Mouse (Mus musculus) myocyte (in vitro differentiated cells): ENCODE data around the gene Por. TPM values are rescaled to one million over a fixed set of nuclear protein-coding genes. Genes with fewer than 3 reads are reported as not detected.
A peak's percentile ranks its signal among the peaks of the same experiment; 100 is the strongest.

ENCODE experiments used
- H3K27me3 ChIP-seq: one replicate; pipeline ENCODE4 v1.6.1; 2011; ENCODE audit not compliant: control insufficient read depth, insufficient read depth, insufficient read length
- H3K36me3 ChIP-seq: one replicate; pipeline ENCODE4 v1.6.1; 2011; ENCODE audit not compliant: control insufficient read depth, insufficient read depth
- H3K4me2 ChIP-seq: one replicate; pipeline ENCODE4 v1.6.1; 2011; ENCODE audit warnings: low read depth, control low read depth
- H3K4me3 ChIP-seq: one replicate; pipeline ENCODE4 v1.5.1; 2011; ENCODE audit warnings: mild to moderate bottlenecking, control low read depth, moderate library complexity
- H3K79me2 ChIP-seq: one replicate; pipeline ENCODE4 v1.6.1; 2011; ENCODE audit not compliant: control insufficient read depth, insufficient read depth
- H3ac ChIP-seq: one replicate; pipeline ENCODE4 v1.6.1; 2011; ENCODE audit not compliant: control insufficient read depth, insufficient read length
- CEBPB ChIP-seq: IDR thresholded peaks from 2 replicates; pipeline ENCODE4 v1.6.1; 2011; ENCODE audit warnings: mild to moderate bottlenecking, moderate library complexity; ENCODE audit not compliant: poor library complexity, insufficient read depth, severe bottlenecking
- E2F4 ChIP-seq: IDR thresholded peaks from one replicate; pipeline ENCODE4 v1.6.1; 2011; ENCODE audit warnings: mild to moderate bottlenecking, control low read depth, moderate library complexity; ENCODE audit not compliant: insufficient read depth
- MAX ChIP-seq: IDR thresholded peaks from one replicate; pipeline ENCODE4 v1.6.1; 2011; ENCODE audit warnings: low read depth, mild to moderate bottlenecking, control low read depth
- MYOD1 ChIP-seq, 3 experiments: IDR thresholded peaks; one replicate each; pipeline ENCODE4 v1.6.1; 2011; ENCODE audit warnings: control low read depth in 2 of 3, low read depth in 2 of 3, mild to moderate bottlenecking in 2 of 3, moderate library complexity in 1 of 3; ENCODE audit not compliant: insufficient read length in 2 of 3, control insufficient read depth in 1 of 3
- MYOG ChIP-seq, 3 experiments: IDR thresholded peaks; one replicate each; pipeline ENCODE4 v1.6.1; 2011; ENCODE audit warnings: control low read depth in 2 of 3, low read depth in 2 of 3, mild to moderate bottlenecking in 2 of 3; ENCODE audit not compliant: insufficient read length in 2 of 3, control insufficient read depth in 1 of 3, insufficient read depth in 1 of 3
- POLR2A ChIP-seq: IDR thresholded peaks from one replicate; pipeline ENCODE4 v1.6.1; 2011; ENCODE audit warnings: low read depth, mild to moderate bottlenecking, control low read depth, moderate library complexity; ENCODE audit not compliant: insufficient read length
- POLR2AphosphoS2 ChIP-seq: IDR thresholded peaks from one replicate; pipeline ENCODE4 v1.6.1; 2011; ENCODE audit warnings: low read depth, control low read depth; ENCODE audit not compliant: insufficient read length
- REST ChIP-seq: IDR thresholded peaks from one replicate; pipeline ENCODE4 v1.6.1; 2011; ENCODE audit warnings: mild to moderate bottlenecking, control low read depth, moderate library complexity; ENCODE audit not compliant: insufficient read depth, insufficient read length
- SRF ChIP-seq: IDR thresholded peaks from one replicate; pipeline ENCODE4 v1.6.1; 2011; ENCODE audit warnings: low read depth; ENCODE audit not compliant: control insufficient read depth, insufficient read length
- TCF12 ChIP-seq: IDR thresholded peaks from one replicate; pipeline ENCODE4 v1.6.1; 2011; ENCODE audit warnings: mild to moderate bottlenecking, control low read depth; ENCODE audit not compliant: poor library complexity, insufficient read depth, severe bottlenecking
- TCF3 ChIP-seq: IDR thresholded peaks from one replicate; pipeline ENCODE4 v1.6.1; 2011; ENCODE audit warnings: low read depth, control low read depth; ENCODE audit not compliant: insufficient read length
- USF1 ChIP-seq: IDR thresholded peaks from one replicate; pipeline ENCODE4 v1.6.1; 2011; ENCODE audit warnings: low read depth, mild to moderate bottlenecking, control low read depth, moderate library complexity
- polyA plus RNA-seq: library from polyadenylated mRNA; unstranded; fragments of >200 nt; fragmentation: generic; extraction: Trizol; gene quantifications from one replicate; pipeline ENCODE4 v1.2.1, GENCODE M21; 2012; ENCODE audit warnings: missing spikeins

Por gene
- polyA plus RNA-seq, 1 experiment = 90.6 TPM

DNA sequence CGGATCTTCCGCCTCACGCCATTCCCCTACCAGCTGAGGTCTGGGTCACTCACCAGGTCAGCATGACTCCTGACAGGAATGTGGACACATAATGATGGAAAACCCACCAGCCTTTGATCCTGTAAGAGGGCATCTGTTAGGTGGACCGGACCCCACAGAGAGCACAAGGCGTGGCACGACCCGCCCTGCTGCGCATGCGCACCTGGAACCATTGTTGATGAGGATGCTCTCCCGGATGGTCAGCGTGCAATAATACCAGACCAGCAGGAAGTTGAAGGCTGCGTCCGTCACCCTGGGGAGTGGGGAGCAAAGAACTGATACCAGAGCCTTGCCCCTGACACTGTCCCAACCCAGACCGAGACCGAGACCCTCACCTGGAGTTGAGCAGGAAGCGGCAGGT lies 66.7 kb downstream of the Por start:
- no peak for TF ChIP-seq POLR2AphosphoS2
- no peak for TF ChIP-seq E2F4
- no peak for TF ChIP-seq SRF
- TF ChIP-seq USF1 = no peak
- no peak for TF ChIP-seq TCF12
- TF ChIP-seq REST = no peak
- no peak overlapping the region for H3ac ChIP-seq
- peaks cover 13% of the 10 kb centered on the region for H3K36me3 ChIP-seq
- H3K4me2 ChIP-seq = no peak overlapping the region
- no peaks in the 10 kb centered on the region for H3K79me2 ChIP-seq
- H3K4me3 ChIP-seq = no peak overlapping the region
- no peaks in the 10 kb centered on the region for H3K27me3 ChIP-seq

DNA sequence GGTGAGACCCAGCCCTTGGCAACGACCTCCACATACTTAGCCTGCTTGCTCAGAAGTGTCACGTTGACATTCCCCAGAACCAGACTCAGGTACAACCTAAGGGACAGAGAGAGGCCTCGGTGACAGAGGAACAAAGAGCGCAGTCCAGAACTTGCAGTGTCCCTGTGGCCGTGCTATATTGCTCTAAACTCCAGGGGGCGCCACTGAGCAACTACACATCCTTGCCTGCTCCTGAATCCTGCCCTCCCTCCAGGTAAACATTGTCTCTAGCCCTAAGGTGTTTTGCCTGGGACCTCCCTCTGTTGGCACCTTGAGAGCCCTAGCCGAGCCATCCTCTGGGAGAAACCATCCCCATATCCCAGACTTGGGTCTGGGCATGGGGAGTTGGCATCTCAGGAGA lies 67.3 kb downstream of the Por start:
- H3K36me3 ChIP-seq = peaks cover 13% of the 10 kb centered on the region
- TF ChIP-seq REST = no peak
- no peak for TF ChIP-seq CEBPB
- TF ChIP-seq POLR2A = no peak
- no peak for TF ChIP-seq TCF12
- TF ChIP-seq MYOG (IDR thresholded peaks at IDR 0.05; ENCODE audit: control insufficient read depth in 1 of 3, insufficient read depth in 1 of 3, insufficient read length in 2 of 3, low read depth in 2 of 3) = no peak
- TF ChIP-seq E2F4 = no peak
- TF ChIP-seq USF1 = no peak
- TF ChIP-seq MYOD1 (IDR thresholded peaks at IDR 0.05; ENCODE audit: control insufficient read depth in 1 of 3, insufficient read length in 2 of 3, low read depth in 2 of 3) = no peak
- no peak for TF ChIP-seq POLR2AphosphoS2
- no peak for TF ChIP-seq TCF3
- TF ChIP-seq MAX = no peak
- no peak for TF ChIP-seq SRF
- H3ac ChIP-seq = no peak overlapping the region
- H3K4me3 ChIP-seq = no peak overlapping the region
- H3K4me2 ChIP-seq = no peak overlapping the region
- no peaks in the 10 kb centered on the region for H3K79me2 ChIP-seq
- no peaks in the 10 kb centered on the region for H3K27me3 ChIP-seq

DNA sequence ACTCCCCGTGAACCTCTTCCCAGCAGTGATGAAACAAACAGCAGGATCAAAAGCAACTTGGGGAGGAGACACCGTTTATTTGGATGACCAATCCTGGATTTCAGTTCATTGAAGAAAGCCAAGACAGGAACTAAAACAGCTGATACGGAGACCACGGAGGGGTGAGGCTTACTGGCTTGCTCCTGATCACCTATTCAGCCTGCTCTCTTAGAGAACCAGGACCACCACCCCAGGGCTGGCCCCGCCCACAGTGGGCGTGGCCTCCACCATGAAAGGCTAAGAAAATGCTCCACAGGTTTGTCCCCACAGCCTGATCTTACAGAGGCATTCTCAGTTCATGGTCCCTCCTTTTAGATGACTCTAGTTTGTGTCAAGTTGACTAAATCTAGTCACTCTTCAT lies 68.4 kb downstream of the Por start:
- Histone ChIP-seq H3K4me3 (no peak overlapping the region), H3K4me2 (no peak overlapping the region), H3ac (no peak overlapping the region), H3K79me2 (no peaks in the 10 kb centered on the region), H3K36me3 (peaks cover 6% of the 10 kb centered on the region), H3K27me3 (no peaks in the 10 kb centered on the region)
- TF ChIP-seq POLR2AphosphoS2 (no peak), MYOG (IDR thresholded peaks at IDR 0.05; ENCODE audit: control insufficient read depth in 1 of 3, insufficient read depth in 1 of 3, insufficient read length in 2 of 3, low read depth in 2 of 3) (no peak), TCF12 (no peak), MAX (no peak), E2F4 (no peak), REST (no peak), CEBPB (no peak), MYOD1 (IDR thresholded peaks at IDR 0.05; ENCODE audit: control insufficient read depth in 1 of 3, insufficient read length in 2 of 3, low read depth in 2 of 3) (no peak)

DNA sequence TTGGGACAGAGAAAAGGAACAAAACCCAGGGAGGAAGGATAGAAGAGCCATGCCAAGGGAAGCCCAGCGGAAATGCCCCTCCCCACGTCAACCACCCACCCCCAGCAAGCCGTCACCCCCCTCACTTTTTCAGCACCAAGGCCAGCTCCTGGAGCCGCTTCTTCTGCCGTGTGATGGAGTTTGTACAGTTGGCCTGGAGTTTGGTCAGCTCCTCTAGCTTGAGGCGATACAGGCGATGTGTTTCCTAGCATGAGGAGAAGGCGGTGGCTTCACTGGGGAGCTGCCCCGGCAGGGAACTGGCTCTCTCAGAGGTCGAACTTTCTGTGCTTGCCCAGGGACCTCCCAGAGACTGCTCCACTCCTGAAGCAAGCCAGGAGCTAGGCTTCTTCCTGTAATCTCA lies 72.3 kb downstream of the Por start:
- no peak overlapping the region for H3K4me2 ChIP-seq
- TF ChIP-seq REST = peak; percentile 68
- TF ChIP-seq TCF3 = no peak
- no peaks in the 10 kb centered on the region for H3K79me2 ChIP-seq
- no peak overlapping the region for H3ac ChIP-seq
- no peaks in the 10 kb centered on the region for H3K27me3 ChIP-seq
- H3K4me3 ChIP-seq = no peak overlapping the region
- H3K36me3 ChIP-seq = no peaks in the 10 kb centered on the region

DNA sequence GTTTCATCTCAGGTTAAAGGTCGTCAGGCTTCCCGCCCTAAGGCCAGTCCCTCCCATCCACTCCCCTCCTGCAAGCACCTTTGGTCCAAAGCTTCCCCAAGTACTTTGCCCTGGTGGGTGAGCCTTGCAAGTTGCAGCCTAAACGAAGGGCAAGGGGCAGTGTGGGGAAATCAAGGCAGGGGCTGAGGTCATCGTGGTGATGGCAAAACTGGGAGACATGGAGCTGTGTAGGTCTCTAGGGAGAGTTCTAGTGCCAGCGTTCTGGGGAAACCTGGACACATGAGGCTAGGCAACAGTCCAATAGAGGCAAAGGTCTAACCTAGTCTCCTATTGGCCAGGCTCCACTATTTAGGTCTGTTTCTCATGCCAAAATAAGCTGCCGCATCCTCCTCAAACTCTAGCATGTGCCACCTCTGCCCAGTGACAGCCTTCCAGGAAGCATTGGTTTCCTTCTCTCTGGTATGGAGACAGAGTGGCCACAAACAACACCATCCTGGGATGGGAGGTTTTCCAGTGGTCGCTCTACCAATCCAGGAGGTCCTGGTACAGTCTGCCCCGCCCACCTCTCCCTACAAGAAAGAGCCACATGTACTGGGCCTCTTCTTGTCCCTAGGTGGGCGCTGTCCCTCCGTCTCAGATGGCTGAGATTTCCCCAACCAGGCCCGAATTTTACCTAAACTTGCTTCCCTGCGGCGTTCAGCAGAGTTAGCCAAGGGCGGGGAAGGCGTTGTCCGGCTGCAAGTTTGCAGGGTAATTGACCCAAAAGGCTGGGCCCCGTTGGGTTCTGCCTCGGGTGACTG lies 73.3 kb downstream of the Por start:
- no peaks in the 10 kb centered on the region for H3K79me2 ChIP-seq
- peak overlapping the region; percentile 60 for H3K4me3 ChIP-seq
- peak overlapping the region; percentile 55 for H3ac ChIP-seq
- no peaks in the 10 kb centered on the region for H3K36me3 ChIP-seq
- no peaks in the 10 kb centered on the region for H3K27me3 ChIP-seq
- peak overlapping the region; percentile 80 for H3K4me2 ChIP-seq
- TF ChIP-seq CEBPB (no peak), E2F4 (no peak), POLR2A (no peak), USF1 (no peak), POLR2AphosphoS2 (no peak), MYOG (IDR thresholded peaks at IDR 0.05; ENCODE audit: control insufficient read depth in 1 of 3, insufficient read depth in 1 of 3, insufficient read length in 2 of 3, low read depth in 2 of 3) (no peak), MAX (no peak), REST (no peak), SRF (no peak), TCF12 (no peak)
